24 mouse cellular contexts compared by ENCODE assay signal in the genomic region with DNA sequence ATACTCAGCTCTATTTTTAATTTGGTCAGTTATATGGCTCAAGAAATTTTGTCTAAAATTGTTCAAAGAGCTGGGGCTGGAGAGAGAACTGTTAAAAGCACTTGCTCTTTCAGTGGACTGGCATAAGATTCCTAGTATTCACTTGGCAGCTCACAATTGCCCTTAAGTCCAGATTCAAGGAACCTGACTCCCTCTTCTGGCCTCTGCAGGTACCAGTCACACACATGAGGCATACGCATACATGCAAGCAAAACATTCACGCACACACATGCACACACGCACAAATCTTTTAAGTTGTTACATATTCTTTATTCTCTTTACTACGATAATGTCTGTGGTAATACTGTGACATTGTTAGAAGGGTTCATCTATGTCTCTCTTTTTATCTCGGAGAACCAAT. TPM values are rescaled to one million over a fixed set of nuclear protein-coding genes. Genes with fewer than 3 reads are reported as not detected.
DNase-seq lines count a peak whose midpoint lies in the region; ATAC-seq and TF ChIP-seq lines count a peak whose summit lies in the region.
"Had no signal": no experiment of that assay in that cellular context is flagged by ENCODE, and none has a peak within 500 bp of the region (broad histone marks: within the 10 kb centered on the region; RNA-seq: fewer than 3 reads in every experiment).

No protein-coding gene starts in this region.

- no peaks in the 10 kb centered on the region for H3K36me3 ChIP-seq in liver, postnatal 0 days (replicated peaks; ENCODE audit: insufficient read depth, low read length)
- H3K36me3 ChIP-seq in liver, embryonic 12.5 days = no peaks in the 10 kb centered on the region
- H3K36me3 ChIP-seq in ES-E14 (ENCODE audit: control insufficient read depth, insufficient read depth, low read length, poor library complexity, severe bottlenecking) = no peaks in the 10 kb centered on the region
- no peaks in the 10 kb centered on the region for H3K36me3 ChIP-seq in stomach, postnatal 0 days (ENCODE audit: control insufficient read depth, insufficient read depth, low read length)
- H3K36me3 ChIP-seq: forebrain, embryonic 10.5 days; heart, embryonic 13.5 days; hindbrain, embryonic 15.5 days; limb, embryonic 12.5 days; liver, embryonic 15.5 days had no signal

- H3K27ac ChIP-seq in liver, postnatal 0 days (ENCODE audit: low read depth) = no peak overlapping the region
- H3K27ac ChIP-seq in liver, embryonic 12.5 days = no peak overlapping the region
- H3K27ac ChIP-seq in ES-E14 (ENCODE audit: insufficient read depth, low read depth, low read length, poor library complexity, severe bottlenecking) = no peak overlapping the region
- H3K27ac ChIP-seq in stomach, postnatal 0 days (replicated peaks) = no peak overlapping the region
- H3K27ac ChIP-seq: gastrocnemius, adult 2 months; heart, embryonic 13.5 days; hindbrain, embryonic 15.5 days; limb, embryonic 12.5 days; liver, embryonic 15.5 days had no signal

- 0 out of 2 replicates have a peak, but pooled peaks have one; percentile 16 for TF ChIP-seq CTCF in liver, postnatal 0 days (IDR thresholded peaks at IDR 0.05; ENCODE audit: low read depth)
- peak; percentile 34; the same call in 1 of the 2 replicates for TF ChIP-seq CTCF in stomach, postnatal 0 days (IDR thresholded peaks at IDR 0.05; ENCODE audit: low read depth)

- no peak overlapping the region for H3K4me3 ChIP-seq in liver, postnatal 0 days (ENCODE audit: low read depth, low read length)
- no peak overlapping the region for H3K4me3 ChIP-seq in liver, embryonic 12.5 days
- H3K4me3 ChIP-seq in ES-E14 (ENCODE audit: insufficient read depth in 1 of 2, low read depth in 1 of 2, low read length in 2 of 2, poor library complexity in 1 of 2, severe bottlenecking in 1 of 2) = no peak overlapping the region
- no peak overlapping the region for H3K4me3 ChIP-seq in stomach, postnatal 0 days (ENCODE audit: low read depth, low read length)
- H3K4me3 ChIP-seq: forebrain, embryonic 10.5 days; gastrocnemius, adult 2 months; heart, embryonic 13.5 days; hindbrain, embryonic 15.5 days; limb, embryonic 12.5 days; liver, embryonic 15.5 days had no signal

- DNase-seq in heart, adult 11 months = peak; percentile 64
- no peak for DNase-seq in heart, postnatal 14 days
- peak; percentile 8 for DNase-seq in liver, postnatal 0 days
- no peak for DNase-seq in ES-E14 (ENCODE audit: low read depth, low spot score)
- DNase-seq in stomach, postnatal 0 days (ENCODE audit: low spot score) = no peak
- DNase-seq in thymus, postnatal 0 days (ENCODE audit: low spot score) = no peak
- DNase-seq in spleen, postnatal 36 days (ENCODE audit: low spot score in 2 of 2) = no peak
- DNase-seq: adrenal gland, postnatal 25 days; cerebellum, adult 11 months; cerebellum, postnatal 25 days; embryo, embryonic 11 days; gastrocnemius, adult 2 months; heart, postnatal 36 days; kidney, adult 8-10 months; kidney, postnatal 4 days; lung, postnatal 14 days; right cerebral cortex, postnatal 25 days had no signal

- H3K4me1 ChIP-seq in liver, postnatal 0 days (ENCODE audit: insufficient read depth) = peaks cover 12% of the 10 kb centered on the region
- H3K4me1 ChIP-seq in liver, embryonic 12.5 days = 0 out of 2 replicates have a peak, but pooled peaks cover 10% of the 10 kb centered on the region
- peaks cover 17% of the 10 kb centered on the region in 2 experiments for H3K4me1 ChIP-seq in ES-E14 (ENCODE audit: control insufficient read depth in 2 of 2, insufficient read depth in 2 of 2, low read length in 2 of 2, poor library complexity in 1 of 2)
- H3K4me1 ChIP-seq in stomach, postnatal 0 days (replicated peaks; ENCODE audit: control insufficient read depth, insufficient read depth) = no peaks in the 10 kb centered on the region; the same call in 1 of the 2 replicates

- intact Hi-C loops in heart, postnatal 14 days (cut with DNase I) = no loop called here

- in situ Hi-C loops in ES-E14 (cut with MboI; ENCODE audit: low sequenced_read_pairs in 2 of 2, unreplicated experiment in 2 of 2) = no loop called here

- H3K27me3 ChIP-seq in liver, postnatal 0 days (ENCODE audit: insufficient read depth, low read length) = peaks cover 19% of the 10 kb centered on the region
- peaks cover 64% of the 10 kb centered on the region for H3K27me3 ChIP-seq in liver, embryonic 12.5 days (replicated peaks)
- H3K27me3 ChIP-seq in stomach, postnatal 0 days (ENCODE audit: control insufficient read depth, insufficient read depth, low read length) = no peaks in the 10 kb centered on the region

- no peaks in the 10 kb centered on the region for H3K9me3 ChIP-seq in liver, postnatal 0 days (ENCODE audit: low read length)
- no peaks in the 10 kb centered on the region for H3K9me3 ChIP-seq in liver, embryonic 12.5 days (replicated peaks)
- no peaks in the 10 kb centered on the region for H3K9me3 ChIP-seq in ES-E14 (ENCODE audit: control insufficient read depth, insufficient read depth, low read depth, low read length)
- H3K9me3 ChIP-seq in stomach, postnatal 0 days (ENCODE audit: control insufficient read depth, low read length) = no peaks in the 10 kb centered on the region
- H3K9me3 ChIP-seq: forebrain, embryonic 10.5 days; hindbrain, embryonic 15.5 days; limb, embryonic 12.5 days; liver, embryonic 15.5 days had no signal

- no peak for ATAC-seq in liver, postnatal 0 days
- ATAC-seq in liver, embryonic 12.5 days = no peak
- ATAC-seq in stomach, postnatal 0 days (ENCODE audit: low FRiP score, low TSS enrichment) = no peak
- ATAC-seq: Patski had no signal

- no peak for TF ChIP-seq EP300 in liver, postnatal 0 days (IDR thresholded peaks at IDR 0.05; ENCODE audit: low read depth)
- no peak for TF ChIP-seq EP300 in stomach, postnatal 0 days (optimal IDR thresholded peaks at IDR 0.05)

- 89% methylated on average over 5 of the region's 5 CpGs for WGBS in liver, postnatal 0 days (ENCODE audit: insufficient replicate concordance)
- WGBS in liver, embryonic 12.5 days (ENCODE audit: insufficient replicate concordance) = 81% methylated on average over 5 of the region's 5 CpGs
- 92% methylated on average over 5 of the region's 5 CpGs for WGBS in stomach, postnatal 0 days

- H3K9ac ChIP-seq in liver, postnatal 0 days (replicated peaks) = no peak overlapping the region
- H3K9ac ChIP-seq in liver, embryonic 12.5 days = no peak overlapping the region
- no peak overlapping the region for H3K9ac ChIP-seq in ES-E14 (ENCODE audit: insufficient read depth, low read depth, low read length, poor library complexity, severe bottlenecking)
- no peak overlapping the region for H3K9ac ChIP-seq in stomach, postnatal 0 days (ENCODE audit: low read length)
- H3K9ac ChIP-seq: heart, embryonic 13.5 days; hindbrain, embryonic 15.5 days; limb, embryonic 12.5 days; liver, embryonic 15.5 days had no signal

- no peak overlapping the region for H3K4me2 ChIP-seq in liver, postnatal 0 days (ENCODE audit: low read depth, low read length)
- no peak overlapping the region for H3K4me2 ChIP-seq in liver, embryonic 12.5 days
- H3K4me2 ChIP-seq in stomach, postnatal 0 days (replicated peaks; ENCODE audit: low read depth) = no peak overlapping the region
- H3K4me2 ChIP-seq: heart, embryonic 13.5 days; hindbrain, embryonic 15.5 days; limb, embryonic 12.5 days; liver, embryonic 15.5 days had no signal

TF ChIP-seq in ES-E14, 5 proteins besides CTCF, POLR2A, EP300 and RAD21:
- TF ChIP-seq ZC3H11A (IDR thresholded peaks at IDR 0.05; ENCODE audit: borderline replicate concordance, low read depth, low read length) (peak; percentile 41; the same call in 1 of the 2 replicates), CHD2 (IDR thresholded peaks at IDR 0.05; ENCODE audit: low read depth, low read length) (no peak)
TF ChIP-seq in ES-E14: peak in this region for 1.

RNA-seq across cellular contexts. Expression of gene Dll1, which starts 6.7 kb away (rescaled TPM):
- total RNA-seq in heart, postnatal 14 days (2021) = 1 to 10 TPM; 7.9 to 9.0 TPM
- 1.9 and 2.6 TPM in 2 replicates for polyA plus RNA-seq in liver, postnatal 0 days (2015; fragmentation: Nextera tagmentation; extraction: Ambion mirVana)
- polyA plus RNA-seq in liver, embryonic 12.5 days (2016; fragmentation: Nextera tagmentation; extraction: Ambion mirVana) = 1.5 and 1.7 TPM in 2 replicates
- total RNA-seq in ES-E14 (2012; rRNA removed) = 13.8 and 42.4 TPM in 2 replicates
- 3.5 and 4.4 TPM in 2 replicates for polyA plus RNA-seq in stomach, postnatal 0 days (2015; fragmentation: Nextera tagmentation; extraction: Ambion mirVana)
- polyA plus RNA-seq in thymus, postnatal 0 days (2015; fragmentation: Nextera tagmentation; extraction: Ambion mirVana) = 4.2 and 4.7 TPM in 2 replicates

RNA-seq across cellular contexts. Expression of gene Fam120b, which starts 12.6 kb away (rescaled TPM):
- total RNA-seq in heart, postnatal 14 days (2021) = 10 to 100 TPM; 10.9 to 11.2 TPM
- 5.0 and 5.2 TPM in 2 replicates for polyA plus RNA-seq in liver, postnatal 0 days (2015; fragmentation: Nextera tagmentation; extraction: Ambion mirVana)
- 8.6 and 8.9 TPM in 2 replicates for polyA plus RNA-seq in liver, embryonic 12.5 days (2016; fragmentation: Nextera tagmentation; extraction: Ambion mirVana)
- 7.1 and 9.2 TPM in 2 replicates for total RNA-seq in ES-E14 (2012; rRNA removed)
- 10.0 and 12.1 TPM in 2 replicates for polyA plus RNA-seq in stomach, postnatal 0 days (2015; fragmentation: Nextera tagmentation; extraction: Ambion mirVana)
- 16.2 and 17.2 TPM in 2 replicates for polyA plus RNA-seq in thymus, postnatal 0 days (2015; fragmentation: Nextera tagmentation; extraction: Ambion mirVana)

Comparison
In these comparisons a context has a peak if more than half of its experiments do, and no peak if none do; other contexts are left out.
1. DNase-seq: peak in heart, adult 11 months (single experiment) and liver, postnatal 0 days (single experiment); none in heart, postnatal 14 days (0 of 2), ES-E14 (single experiment), stomach, postnatal 0 days (single experiment), thymus, postnatal 0 days (single experiment) and spleen, postnatal 36 days (0 of 2).